Mouse (Mus musculus) forebrain, embryonic 16.5 days (tissue): ENCODE results near the gene Skint7. TPM values are rescaled to one million over a fixed set of nuclear protein-coding genes. Genes with fewer than 3 reads are reported as not detected.
"Not testable (repeated sequence)": the region's sequence is repeated elsewhere in the genome, so short reads cannot be mapped to it uniquely, and the experiment has no call there.

Source experiments
- ATAC-seq: fragments of 200-750 bp; cut with Nextera tagmentation; 2 replicates; pipeline ENCODE4 v1.8.0; 2017; ENCODE audit warnings: mild to moderate bottlenecking, moderate library complexity
- H3K27ac ChIP-seq: fragments of 300-500 bp; sonication (generic); 2 replicates; pipeline ENCODE4 v1.5.1; 2014; ENCODE audit warnings: low read length, control low read depth
- H3K27me3 ChIP-seq: fragments of 300-500 bp; sonication (generic); replicated peaks from 2 replicates; pipeline ENCODE4 v1.6.1; 2014; ENCODE audit warnings: low read length; ENCODE audit not compliant: control insufficient read depth, insufficient read depth
- H3K36me3 ChIP-seq: fragments of 300-500 bp; sonication (generic); 2 replicates; pipeline ENCODE4 v1.6.1; 2014; ENCODE audit not compliant: control insufficient read depth, insufficient read depth
- H3K4me1 ChIP-seq: fragments of 300-500 bp; sonication (generic); replicated peaks from 2 replicates; pipeline ENCODE4 v1.6.1; 2014; ENCODE audit warnings: low read length; ENCODE audit not compliant: control insufficient read depth, insufficient read depth
- H3K4me2 ChIP-seq: fragments of 300-500 bp; sonication (generic); 2 replicates; pipeline ENCODE4 v1.6.1; 2014; ENCODE audit warnings: mild to moderate bottlenecking, low read length, control low read depth
- H3K4me3 ChIP-seq: fragments of 300-500 bp; sonication (generic); replicated peaks from 2 replicates; pipeline ENCODE4 v1.5.1; 2014; ENCODE audit warnings: mild to moderate bottlenecking, low read length, control low read depth
- H3K9ac ChIP-seq: fragments of 300-500 bp; sonication (generic); replicated peaks from 2 replicates; pipeline ENCODE4 v1.6.1; 2014; ENCODE audit warnings: low read depth, low read length, control low read depth
- H3K9me3 ChIP-seq: fragments of 300-500 bp; sonication (generic); 2 replicates; pipeline ENCODE4 v1.6.1; 2016; ENCODE audit warnings: low read length; ENCODE audit not compliant: control insufficient read depth
- WGBS: fragments of 180-500 bp; shearing (Covaris S2); extraction: QIAGEN DNeasy Blood & Tissue Kit; methylation state at CpG from one replicate; pipeline ENCODE4 v1.1.7; 2014; 5-methylcytosine and 5-hydroxymethylcytosine counted together
- polyA plus RNA-seq: library from polyadenylated mRNA; unstranded; fragments of >200 nt; fragmentation: Nextera tagmentation; extraction: Ambion mirVana; gene quantifications from 2 replicates; pipeline ENCODE4 v1.2.1, GENCODE M21; 2015

The Skint7 gene
- polyA plus RNA-seq = not detected in 2 replicates

GRCm38 (mm10) chr4:111972623-111973022 lies at the start of gene Skint7:
Gene Skint7 (plus strand): TSS chr4:111972923.
- no peak within 1 kb of the TSS for H3K9ac ChIP-seq
- no peak within 1 kb of the TSS for H3K27ac ChIP-seq
- H3K4me2 ChIP-seq = no peak within 1 kb of the TSS
- no peaks in the 10 kb centered on the region for H3K36me3 ChIP-seq
- H3K9me3 ChIP-seq = no peaks in the 10 kb centered on the region
- WGBS = 93% methylated on average over 1 of the region's 1 CpGs
- ATAC-seq = no peak
- no peaks in the 10 kb centered on the region for H3K4me1 ChIP-seq
- H3K4me3 ChIP-seq = no peak within 1 kb of the TSS
- H3K27me3 ChIP-seq = no peaks in the 10 kb centered on the region

- WGBS = 30% methylated on average over 1 of the region's 1 CpGs
- Histone ChIP-seq H3K4me1 (no peaks in the 10 kb centered on the region), H3K27ac (no peak overlapping the region), H3K4me3 (no peak overlapping the region), H3K4me2 (no peak overlapping the region), H3K9me3 (no peaks in the 10 kb centered on the region), H3K36me3 (no peaks in the 10 kb centered on the region), H3K9ac (no peak overlapping the region), H3K27me3 (no peaks in the 10 kb centered on the region)
- ATAC-seq = no peak
Observed at GRCm38 (mm10) chr4:111961309-111961708, 11.4 kb upstream of the Skint7 start.

GRCm38 (mm10) chr4:111963241-111963640 lies 9.5 kb upstream of the Skint7 start:
- WGBS = 71% methylated on average over 1 of the region's 1 CpGs
- not testable (repeated sequence) for H3K27ac ChIP-seq, H3K4me1 ChIP-seq, H3K9me3 ChIP-seq, H3K36me3 ChIP-seq, ATAC-seq, H3K27me3 ChIP-seq, H3K4me3 ChIP-seq, H3K4me2 ChIP-seq, H3K9ac ChIP-seq

GRCm38 (mm10) chr4:111963669-111964068 lies 9.1 kb upstream of the Skint7 start:
- H3K4me1 ChIP-seq = no peaks in the 10 kb centered on the region
- no peaks in the 10 kb centered on the region for H3K9me3 ChIP-seq
- H3K27ac ChIP-seq = no peak overlapping the region
- no peak overlapping the region for H3K4me2 ChIP-seq
- H3K27me3 ChIP-seq = no peaks in the 10 kb centered on the region
- no peak overlapping the region for H3K4me3 ChIP-seq
- no peak overlapping the region for H3K9ac ChIP-seq
- no peak for ATAC-seq
- H3K36me3 ChIP-seq = no peaks in the 10 kb centered on the region
- WGBS = 79% methylated on average over 3 of the region's 3 CpGs

- H3K27me3 ChIP-seq = no peaks in the 10 kb centered on the region
- no peak within 1 kb of the TSS for H3K4me2 ChIP-seq
- no peaks in the 10 kb centered on the region for H3K4me1 ChIP-seq
- no peak for ATAC-seq
- no peaks in the 10 kb centered on the region for H3K9me3 ChIP-seq
- H3K9ac ChIP-seq = no peak within 1 kb of the TSS
- no peak within 1 kb of the TSS for H3K4me3 ChIP-seq
- no peaks in the 10 kb centered on the region for H3K36me3 ChIP-seq
- H3K27ac ChIP-seq = no peak within 1 kb of the TSS
Observed at GRCm38 (mm10) chr4:112005969-112006368, 33.2 kb downstream of the Skint7 start, which contains the start of gene Skint1. Gene Skint1 (plus strand): TSS chr4:112006269.

Other genes starting within 250 kb of the Skint7 start
- 0.12 TPM in 1 of 2 replicates, not detected in the other for gene Slc5a9, start 70.0 kb upstream of the Skint7 start, polyA plus RNA-seq
- not detected in 2 replicates for gene Skint8, start 53.5 kb upstream of the Skint7 start, polyA plus RNA-seq
- not detected in 2 replicates for gene Skint1, start 33.3 kb downstream of the Skint7 start, polyA plus RNA-seq
- not detected in 2 replicates for gene Skint4, start 99.1 kb downstream of the Skint7 start, polyA plus RNA-seq